Mouse (Mus musculus) layer of hippocampus, adult 8-10 months (tissue): ENCODE results near the gene Gimap7. TPM values are rescaled to one million over a fixed set of nuclear protein-coding genes. Genes with fewer than 3 reads are reported as not detected.

Experiments
- DNase-seq, 2 experiments: peaks; one replicate each; pipeline ENCODE4 v3.0.0; 2022; ENCODE audit warnings: low spot score in 2 of 2
- total RNA-seq, 4 experiments: library from RNA; stranded (reverse); gene quantifications; 2 replicates each; pipeline ENCODE4 v1.2.4; 2022

Gene Gimap7
- total RNA-seq, 4 experiments from 2014 or later: not detected

- DNase-seq: no peak
These were observed 22.2 kb downstream of the Gimap7 start for GRCm38 (mm10) chr6:48740501-48741169.

GRCm38 (mm10) chr6:48741273-48741672 lies 22.9 kb downstream of the Gimap7 start:
- no peak for DNase-seq

DNA sequence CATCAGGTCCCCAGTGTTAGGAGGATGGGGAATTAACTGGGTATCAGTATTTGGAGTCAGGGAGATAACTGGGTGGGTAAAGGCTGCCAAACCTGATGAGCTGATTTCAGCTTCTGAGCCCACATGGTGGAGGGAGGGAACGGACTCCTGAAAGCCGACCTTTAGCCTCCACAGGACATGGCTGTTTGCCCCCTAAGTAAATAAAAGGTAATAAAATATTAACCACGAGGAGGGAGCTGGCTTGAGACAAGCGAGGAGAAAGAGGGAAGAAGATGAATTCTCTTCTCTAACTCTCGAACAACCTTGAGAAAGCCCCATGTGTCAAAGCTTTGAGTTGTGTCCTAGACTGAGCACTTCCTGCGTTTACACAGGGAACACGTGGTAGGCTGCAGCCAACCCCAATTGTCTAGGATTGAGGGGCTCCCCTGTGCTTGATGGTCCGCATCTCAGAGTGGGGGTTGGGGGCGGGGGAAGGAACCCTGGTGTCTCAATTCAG lies 23.3 kb downstream of the Gimap7 start:
- DNase-seq: no peak

GRCm38 (mm10) chr6:48742422-48743351 lies 24.3 kb downstream of the Gimap7 start:
- no peak for DNase-seq

GRCm38 (mm10) chr6:48745490-48745889 lies 27.1 kb downstream of the Gimap7 start:
- no peak for DNase-seq

- peak in 1 of 2 experiments; percentile 7 for DNase-seq
These were observed 27.8 kb downstream of the Gimap7 start, which contains the start of gene Gimap5 for GRCm38 (mm10) chr6:48745959-48746889. Gene Gimap5, plus strand, starts transcription at chr6:48746197.

GRCm38 (mm10) chr6:48747091-48747966 lies 28.9 kb downstream of the Gimap7 start:
- DNase-seq: no peak

GRCm38 (mm10) chr6:48763567-48764270 lies 45.3 kb downstream of the Gimap7 start:
- DNase-seq: no peak

DNA sequence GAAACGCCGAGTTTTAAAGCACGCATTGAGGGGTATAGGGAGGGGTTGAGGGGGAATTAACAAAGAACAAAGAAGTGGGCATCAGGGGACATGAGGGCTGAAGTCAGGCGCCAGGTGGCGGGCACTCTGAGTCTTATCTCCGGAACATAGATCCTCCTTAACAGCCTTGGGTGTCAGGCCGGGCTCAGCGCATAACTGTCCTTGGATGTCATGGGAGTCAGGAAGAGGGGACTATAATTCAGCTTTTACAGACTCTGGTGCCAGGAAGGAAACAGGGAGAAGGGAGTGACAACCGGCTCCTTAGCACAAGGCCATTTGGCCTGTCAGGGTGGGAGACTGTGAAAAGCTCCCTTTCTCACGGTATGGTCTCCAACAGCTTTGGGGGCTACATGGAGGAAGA lies 46.1 kb downstream of the Gimap7 start:
- no peak for DNase-seq

DNA sequence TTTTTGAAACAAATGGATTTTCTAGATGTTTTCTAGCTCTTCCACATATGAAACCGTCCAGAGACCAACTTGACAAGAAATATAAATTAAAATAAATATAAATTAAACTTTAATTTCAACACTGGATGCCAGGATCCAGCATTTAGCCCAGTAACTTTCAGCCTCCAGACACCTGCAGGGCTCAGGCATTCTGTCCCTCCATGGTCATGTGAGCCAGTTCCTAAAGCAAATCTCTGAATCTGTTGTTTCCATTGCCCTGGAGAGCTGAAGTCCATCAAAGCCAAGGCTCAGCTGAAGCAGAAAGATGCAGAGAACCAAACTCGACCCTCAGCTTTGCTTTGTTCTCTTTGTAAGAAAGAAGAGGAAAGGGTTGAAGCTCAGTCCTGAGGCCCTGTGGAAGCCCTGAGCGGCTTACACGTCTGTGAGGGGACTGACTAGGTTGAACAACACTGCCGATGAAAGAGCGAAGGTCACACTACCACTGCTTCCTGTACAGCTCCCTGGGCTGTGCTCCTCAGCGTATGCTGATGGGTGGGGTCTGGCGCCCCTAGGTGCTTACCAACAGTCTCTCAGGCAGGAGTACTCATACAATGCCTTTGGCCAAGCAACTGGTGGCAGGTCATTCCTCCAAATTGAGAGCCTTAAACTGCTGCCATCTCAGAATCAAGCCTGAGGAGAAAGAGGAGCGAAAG lies 49.9 kb downstream of the Gimap7 start:
- DNase-seq: no peak

GRCm38 (mm10) chr6:48768933-48769332 lies 50.5 kb downstream of the Gimap7 start:
- DNase-seq: no peak

DNA sequence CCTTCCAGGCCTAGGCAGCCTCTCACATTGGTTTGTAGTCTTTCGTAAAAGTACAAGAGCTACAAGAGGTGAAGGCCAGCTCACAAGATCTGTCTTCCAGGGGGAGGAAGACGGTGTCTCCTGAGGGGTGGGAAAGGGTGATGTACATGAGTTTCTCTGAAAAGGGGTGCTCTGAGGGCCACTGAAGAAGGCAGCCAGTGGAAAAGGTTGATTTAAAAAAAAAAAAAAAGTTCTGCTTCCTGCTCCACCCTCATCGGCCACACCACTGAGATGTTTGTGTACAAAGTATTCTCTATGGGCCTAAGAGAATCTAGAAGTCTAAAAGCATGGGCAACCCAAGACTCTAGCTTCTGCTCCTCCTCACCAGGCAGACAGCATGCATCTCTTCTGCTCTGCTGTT lies 52.3 kb downstream of the Gimap7 start, which contains the start of gene Gimap3:
TSS of gene Gimap3 (minus strand) at position 156 of the 400 bp plus-strand sequence.
- no peak for DNase-seq

GRCm38 (mm10) chr6:48772030-48772429 lies 53.6 kb downstream of the Gimap7 start:
- DNase-seq: peak; percentile 54 to 78

Other genes with a start within 250 kb of the Gimap7 start
- 100 to 1,000 TPM; 402 to 444 (median 420) TPM for gene Atp6v0e2, start 181.0 kb upstream of the Gimap7 start, total RNA-seq
- 10 to 100 TPM; 33.0 to 38.0 (median 35.2) TPM for gene Lrrc61, start 163.8 kb upstream of the Gimap7 start, total RNA-seq
- 10 to 100 TPM; 16.6 to 32.1 (median 21.9) TPM for gene Rarres2, start 145.8 kb upstream of the Gimap7 start, total RNA-seq
- gene Gm45021, start 129.0 kb upstream of the Gimap7 start, total RNA-seq: not detected
- gene Repin1, start 124.7 kb upstream of the Gimap7 start, total RNA-seq: 10 to 100 TPM; 46.3 to 57.9 (median 53.6) TPM
- gene Gm44965, start 124.7 kb upstream of the Gimap7 start, total RNA-seq: 10 to 100 TPM in 1 of 4 experiments, 1 to 10 TPM in 1, not detected in 2; 1.2 to 10.6 TPM
- 10 to 100 TPM in 1 of 4 experiments, 1 to 10 TPM in 3; 7.7 to 10.6 (median 9.1) TPM for gene Zfp775, start 116.6 kb upstream of the Gimap7 start, total RNA-seq
- 10 to 100 TPM; 11.8 to 14.8 (median 13.2) TPM for gene AI854703, start 91.9 kb upstream of the Gimap7 start, total RNA-seq
- gene Gimap8, start 71.4 kb upstream of the Gimap7 start, total RNA-seq: 1 to 10 TPM in 1 of 4 experiments, under 1 TPM in 3; 0.56 to 1.1 (median 0.89) TPM
- gene Gimap9, start 42.5 kb upstream of the Gimap7 start, total RNA-seq: under 1 TPM; 0.35 to 0.54 (median 0.41) TPM
- under 1 TPM in 2 of 4 experiments, not detected in 2; 0.31 to 0.48 TPM for gene Gimap4, start 34.1 kb upstream of the Gimap7 start, total RNA-seq
- 1 to 10 TPM; 3.7 to 4.5 (median 4.2) TPM for gene Gimap6, start 10.4 kb upstream of the Gimap7 start, total RNA-seq
- 1 to 10 TPM in 2 of 4 experiments, not detected in 2; 1.5 to 3.0 TPM for gene Gm28053, start within 50 bp of the Gimap7 start, total RNA-seq
- gene Gimap1, start 20.4 kb downstream of the Gimap7 start, total RNA-seq: 1 to 10 TPM in 3 of 4 experiments, under 1 TPM in 1; 0.85 to 2.5 (median 1.6) TPM
- gene Gimap5, start 27.6 kb downstream of the Gimap7 start, total RNA-seq: 1 to 10 TPM in 1 of 4 experiments, under 1 TPM in 3; 0.47 to 1.7 (median 0.74) TPM
- not detected for gene Gimap3, start 52.2 kb downstream of the Gimap7 start, total RNA-seq
- gene Tmem176a, start 122.3 kb downstream of the Gimap7 start, total RNA-seq: 100 to 1,000 TPM in 1 of 4 experiments, 10 to 100 TPM in 3; 24.6 to 105 (median 49.3) TPM
- 100 to 1,000 TPM in 2 of 4 experiments, 10 to 100 TPM in 2; 55.0 to 137 (median 83.8) TPM for gene Tmem176b, start 122.9 kb downstream of the Gimap7 start, total RNA-seq
- not detected for gene Aoc1, start 154.3 kb downstream of the Gimap7 start, total RNA-seq
- gene 1600015I10Rik, start 211.3 kb downstream of the Gimap7 start, total RNA-seq: not detected